Mouse (Mus musculus) liver, embryonic 12.5 days (tissue): ENCODE results near the gene Sptb. TPM values are rescaled to one million over a fixed set of nuclear protein-coding genes. Genes with fewer than 3 reads are reported as not detected.

ENCODE experiments used
- ATAC-seq: fragments of 200-750 bp; cut with Nextera tagmentation; 2 replicates; pipeline ENCODE4 v1.8.0; 2017; ENCODE audit warnings: moderate number of reproducible peaks, mild to moderate bottlenecking, moderate library complexity
- H3K27ac ChIP-seq: fragments of 300-500 bp; sonication (generic); 2 replicates; pipeline ENCODE4 v1.5.1; 2016; ENCODE audit warnings: mild to moderate bottlenecking
- H3K27me3 ChIP-seq: fragments of 300-500 bp; sonication (generic); replicated peaks from 2 replicates; pipeline ENCODE4 v1.6.1; 2016; ENCODE audit warnings: mild to moderate bottlenecking, moderate library complexity
- H3K36me3 ChIP-seq: fragments of 300-500 bp; sonication (generic); 2 replicates; pipeline ENCODE4 v1.6.1; 2016; ENCODE audit warnings: mild to moderate bottlenecking, moderate library complexity
- H3K4me1 ChIP-seq: fragments of 300-500 bp; sonication (generic); 2 replicates; pipeline ENCODE4 v1.6.1; 2016
- H3K4me2 ChIP-seq: fragments of 300-500 bp; sonication (generic); 2 replicates; pipeline ENCODE4 v1.6.1; 2016; ENCODE audit warnings: mild to moderate bottlenecking, moderate library complexity
- H3K4me3 ChIP-seq: fragments of 300-500 bp; sonication (generic); 2 replicates; pipeline ENCODE4 v1.5.1; 2016; ENCODE audit warnings: mild to moderate bottlenecking, moderate library complexity
- H3K9ac ChIP-seq: fragments of 300-500 bp; sonication (generic); 2 replicates; pipeline ENCODE4 v1.6.1; 2016; ENCODE audit warnings: mild to moderate bottlenecking, moderate library complexity
- H3K9me3 ChIP-seq: fragments of 300-500 bp; sonication (generic); replicated peaks from 2 replicates; pipeline ENCODE4 v1.6.1; 2016; ENCODE audit warnings: mild to moderate bottlenecking, moderate library complexity
- WGBS: fragments of 180-500 bp; shearing (Covaris S2); methylation state at CpG from one replicate; pipeline ENCODE4 v1.1.7; 2016; ENCODE audit not compliant: insufficient replicate concordance; 5-methylcytosine and 5-hydroxymethylcytosine counted together
- polyA plus RNA-seq: library from polyadenylated mRNA; unstranded; fragments of >200 nt; fragmentation: Nextera tagmentation; extraction: Ambion mirVana; gene quantifications from 2 replicates; pipeline ENCODE4 v1.2.1, GENCODE M21; 2016

Sptb gene
- polyA plus RNA-seq, 1 experiment from 2014 or later: 83.5 TPM

DNA sequence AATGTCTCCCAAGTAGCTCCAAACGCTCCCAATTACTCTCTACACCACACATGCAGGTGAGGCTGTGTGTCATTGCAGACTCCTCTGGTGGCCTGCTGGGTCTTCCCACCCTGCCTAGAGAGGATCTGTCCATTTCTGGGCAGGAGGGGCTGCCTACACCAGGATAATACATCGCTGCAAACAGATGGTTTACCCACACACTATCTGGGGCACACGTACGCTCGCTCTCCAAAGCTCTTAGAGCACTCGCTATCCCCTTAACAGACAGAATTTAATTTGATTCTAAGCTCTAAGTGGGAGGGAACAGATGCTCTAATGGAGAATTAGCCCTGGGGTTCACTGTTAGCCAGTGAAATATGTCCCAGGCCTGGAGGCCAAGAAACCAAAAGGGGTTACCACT lies 87.0 kb downstream of the Sptb start:
- Histone ChIP-seq H3K4me1 (no peaks in the 10 kb centered on the region), H3K9ac (no peak overlapping the region), H3K27me3 (no peaks in the 10 kb centered on the region), H3K4me2 (no peak overlapping the region), H3K4me3 (no peak overlapping the region), H3K27ac (no peak overlapping the region), H3K9me3 (no peaks in the 10 kb centered on the region), H3K36me3 (peaks cover 100% of the 10 kb centered on the region)
- no peak for ATAC-seq
- WGBS: 90% methylated on average over 6 of the region's 6 CpGs

DNA sequence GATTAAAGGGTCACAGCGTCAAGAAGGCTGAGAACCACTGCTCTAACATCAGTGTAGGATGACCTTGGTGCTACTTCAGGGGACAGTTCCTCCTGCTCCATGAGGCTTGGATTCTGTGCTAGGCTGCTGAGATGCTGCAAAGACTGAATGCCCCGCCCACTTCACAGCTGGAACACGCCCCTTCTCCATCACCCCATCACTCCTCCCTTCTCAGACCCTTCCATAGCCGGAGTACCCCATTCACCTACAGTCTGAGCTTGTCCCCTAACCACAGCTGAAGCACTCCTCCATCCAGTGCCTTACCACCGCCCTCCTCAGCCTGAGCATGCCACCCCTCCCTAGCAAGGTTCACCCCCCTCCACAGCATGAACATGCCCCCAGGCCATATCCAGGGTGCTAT lies 90.5 kb downstream of the Sptb start:
- ATAC-seq: no peak; the same call in 1 of the 2 replicates
- peaks cover 100% of the 10 kb centered on the region for H3K36me3 ChIP-seq
- H3K4me2 ChIP-seq: no peak overlapping the region

DNA sequence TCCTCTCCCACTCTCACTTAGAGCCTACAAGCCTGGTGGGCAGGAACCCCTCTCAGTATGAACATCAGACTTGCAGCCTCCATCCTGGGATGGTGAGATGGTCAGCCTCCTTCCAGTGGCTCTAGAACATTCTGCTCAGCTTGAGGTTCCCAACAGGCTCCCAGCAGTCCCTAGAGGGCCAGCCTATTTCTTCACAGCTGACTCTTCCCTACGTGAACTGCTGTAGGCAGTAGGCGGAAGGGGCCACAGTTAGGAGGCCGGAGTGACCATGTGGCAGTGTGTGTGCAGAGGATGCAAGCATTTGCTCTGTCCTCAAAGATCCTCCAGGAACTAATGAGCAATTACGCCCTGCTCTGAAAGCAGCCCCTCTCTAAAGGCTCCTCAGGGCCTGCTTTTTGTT lies 92.2 kb downstream of the Sptb start:
- H3K9ac ChIP-seq: no peak overlapping the region
- no peaks in the 10 kb centered on the region for H3K27me3 ChIP-seq
- no peak overlapping the region for H3K27ac ChIP-seq
- peaks cover 6% of the 10 kb centered on the region; the same call in 1 of the 2 replicates for H3K4me1 ChIP-seq
- peaks cover 100% of the 10 kb centered on the region for H3K36me3 ChIP-seq
- 88% methylated on average over 4 of the region's 4 CpGs for WGBS
- no peaks in the 10 kb centered on the region for H3K9me3 ChIP-seq
- no peak for ATAC-seq
- H3K4me2 ChIP-seq: no peak overlapping the region
- no peak overlapping the region for H3K4me3 ChIP-seq

More for the DNA sequence above, 90.5 kb downstream of the Sptb start:
- no peaks in the 10 kb centered on the region for H3K9me3 ChIP-seq
- no peaks in the 10 kb centered on the region for H3K27me3 ChIP-seq
- H3K9ac ChIP-seq: no peak overlapping the region
- H3K4me1 ChIP-seq: 0 out of 2 replicates have a peak, but pooled peaks cover 6% of the 10 kb centered on the region
- H3K4me3 ChIP-seq: no peak overlapping the region
- no peak overlapping the region for H3K27ac ChIP-seq
- 68% methylated on average over 5 of the region's 5 CpGs for WGBS

DNA sequence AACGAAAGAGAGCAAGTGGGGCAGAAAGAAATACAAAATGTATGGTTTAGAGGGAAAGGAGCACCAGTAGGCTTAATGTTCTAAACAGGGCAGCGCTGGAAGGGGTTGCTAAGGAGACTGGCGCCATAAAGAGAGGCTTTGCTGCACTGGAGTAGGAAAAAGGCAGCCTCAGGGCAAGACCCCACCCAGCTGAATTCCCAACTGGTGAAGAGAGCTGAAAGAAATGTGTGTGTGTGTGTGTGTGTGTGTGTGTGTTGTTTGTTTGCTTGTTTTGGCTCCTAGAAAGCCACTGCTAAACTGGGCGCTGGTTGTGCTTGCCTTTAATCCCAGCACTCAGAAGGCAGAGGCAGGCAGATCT lies 94.8 kb downstream of the Sptb start:
- peaks cover 100% of the 10 kb centered on the region for H3K36me3 ChIP-seq
- no peaks in the 10 kb centered on the region for H3K27me3 ChIP-seq
- ATAC-seq: no peak
- H3K9ac ChIP-seq: no peak overlapping the region
- no peaks in the 10 kb centered on the region for H3K9me3 ChIP-seq
- 90% methylated on average over 4 of the region's 4 CpGs for WGBS
- no peak overlapping the region for H3K4me2 ChIP-seq
- H3K4me3 ChIP-seq: no peak overlapping the region
- H3K27ac ChIP-seq: no peak overlapping the region
- H3K4me1 ChIP-seq: peaks cover 6% of the 10 kb centered on the region; the same call in 1 of the 2 replicates

DNA sequence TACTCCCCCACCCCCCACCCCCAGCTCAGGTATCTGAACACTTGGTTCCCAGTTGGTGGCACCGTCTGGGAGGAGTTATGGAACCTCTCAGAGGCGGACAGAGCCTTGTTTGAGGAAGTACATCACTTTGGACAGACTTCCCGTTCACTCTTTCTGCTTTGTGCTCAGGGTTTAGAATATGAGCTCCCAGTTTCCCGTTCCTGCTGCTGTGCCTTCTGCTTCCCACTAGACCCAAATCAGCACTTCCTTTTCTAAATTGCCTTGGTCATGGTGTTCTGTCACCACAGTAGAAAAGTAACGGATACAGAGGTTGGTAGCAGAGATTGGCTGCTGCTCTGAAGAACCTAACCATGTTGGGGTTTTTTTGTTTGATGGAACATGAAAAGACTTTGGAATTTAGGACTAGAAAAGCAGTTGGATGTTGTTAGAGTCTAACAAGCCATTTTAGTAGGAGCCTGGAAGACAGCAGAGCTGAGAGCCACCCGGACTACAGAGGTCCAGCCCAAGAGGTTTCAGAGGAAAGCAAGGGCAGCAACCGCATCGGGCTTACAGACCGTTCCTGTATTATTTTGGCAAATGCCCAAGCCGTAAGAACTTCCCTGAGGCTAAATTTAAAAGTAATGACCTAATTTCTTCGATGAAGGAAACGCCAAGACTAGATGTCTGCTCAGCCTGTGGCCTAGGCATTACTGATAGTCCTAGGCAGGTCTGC lies 95.3 kb downstream of the Sptb start:
- no peaks in the 10 kb centered on the region for H3K9me3 ChIP-seq
- H3K36me3 ChIP-seq: peaks cover 100% of the 10 kb centered on the region
- ATAC-seq: no peak
- WGBS: 69% methylated on average over 12 of the region's 12 CpGs
- H3K9ac ChIP-seq: no peak overlapping the region
- 0 out of 2 replicates have a peak overlapping the region, but pooled peaks have one; percentile 15 for H3K27ac ChIP-seq
- peaks cover 6% of the 10 kb centered on the region; the same call in 1 of the 2 replicates for H3K4me1 ChIP-seq
- no peak overlapping the region for H3K4me2 ChIP-seq
- H3K27me3 ChIP-seq: no peaks in the 10 kb centered on the region
- no peak overlapping the region for H3K4me3 ChIP-seq

DNA sequence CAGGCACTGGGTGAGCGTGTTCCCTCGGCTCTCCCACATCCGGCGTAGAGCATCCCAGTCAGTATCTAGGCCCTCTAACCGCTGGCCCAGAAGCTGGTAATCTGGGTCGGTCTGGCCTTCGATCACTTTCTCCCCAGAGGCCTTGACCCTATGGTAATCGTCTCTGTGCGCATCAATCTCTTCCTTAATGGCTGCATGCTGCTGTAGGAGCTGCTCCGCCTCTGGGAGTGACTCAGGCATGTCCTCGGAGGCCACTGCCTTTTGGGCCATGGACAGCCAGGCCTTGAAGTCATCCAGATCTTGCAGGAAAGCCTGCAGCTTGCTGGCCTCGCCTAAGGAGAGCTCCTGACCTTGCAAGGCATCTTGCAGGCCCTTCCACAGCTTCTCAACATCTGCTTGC lies 97.7 kb downstream of the Sptb start:
- ATAC-seq: no peak
- Histone ChIP-seq H3K27ac (no peak overlapping the region), H3K9ac (no peak overlapping the region), H3K9me3 (no peaks in the 10 kb centered on the region), H3K4me3 (no peak overlapping the region), H3K4me2 (no peak overlapping the region), H3K27me3 (no peaks in the 10 kb centered on the region), H3K4me1 (peaks cover 6% of the 10 kb centered on the region; the same call in 1 of the 2 replicates), H3K36me3 (peaks cover 100% of the 10 kb centered on the region)
- WGBS: 89% methylated on average over 12 of the region's 12 CpGs

DNA sequence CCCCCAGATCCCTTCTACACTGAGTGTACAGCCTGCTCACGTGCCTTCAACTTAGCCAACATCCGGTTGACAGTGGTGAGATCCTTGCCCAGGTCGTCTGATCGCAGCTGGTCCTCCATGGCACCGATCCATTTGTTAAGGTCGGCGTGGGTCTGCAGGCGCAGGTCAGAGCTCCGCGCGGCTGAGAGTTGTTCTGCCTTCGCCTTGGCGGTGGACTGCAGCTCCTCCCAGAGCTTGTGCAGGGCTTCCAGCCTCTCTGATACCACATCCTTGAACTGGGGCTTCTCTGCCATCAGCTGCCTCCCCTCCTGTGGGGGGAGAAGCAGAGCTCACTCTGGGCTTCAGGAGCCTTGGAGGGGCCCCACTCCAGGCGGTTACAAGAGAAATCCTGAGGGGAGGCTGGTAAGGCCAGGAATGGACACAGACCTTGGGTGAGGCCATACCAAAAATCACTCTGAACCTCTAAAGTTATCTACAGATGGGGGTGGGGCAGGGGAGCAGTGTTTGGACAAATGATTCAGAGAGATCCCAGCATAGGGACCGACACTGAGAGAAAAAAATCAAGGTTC lies 101.3 kb downstream of the Sptb start:
- Histone ChIP-seq H3K27ac (no peak overlapping the region), H3K27me3 (no peaks in the 10 kb centered on the region), H3K4me1 (no peaks in the 10 kb centered on the region), H3K4me3 (no peak overlapping the region), H3K4me2 (no peak overlapping the region), H3K9me3 (no peaks in the 10 kb centered on the region), H3K36me3 (peaks cover 100% of the 10 kb centered on the region), H3K9ac (no peak overlapping the region)
- WGBS: 78% methylated on average over 15 of the region's 15 CpGs
- ATAC-seq: no peak

DNA sequence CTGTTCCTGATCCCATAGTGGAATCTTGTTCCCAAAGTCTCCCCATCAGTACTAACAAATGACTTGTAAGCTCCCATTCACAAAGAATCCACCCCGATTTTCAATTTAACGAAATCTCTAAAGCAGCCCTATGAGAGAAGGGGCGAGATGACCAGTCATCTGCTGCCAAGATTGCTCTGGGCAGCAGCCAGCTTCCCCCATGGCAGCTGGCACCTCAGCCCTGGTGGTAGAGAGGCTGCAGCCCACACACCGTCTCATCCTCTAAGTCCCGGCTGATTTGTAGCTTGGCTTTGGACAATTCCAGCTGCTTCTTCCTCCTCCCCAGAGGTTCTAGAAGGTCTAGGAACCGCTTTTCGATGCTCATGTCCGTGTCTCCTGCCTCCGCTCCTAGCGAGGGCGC lies 102.1 kb downstream of the Sptb start:
- 83% methylated on average over 11 of the region's 11 CpGs for WGBS
- no peak for ATAC-seq
- H3K4me1 ChIP-seq: no peaks in the 10 kb centered on the region
- H3K36me3 ChIP-seq: peaks cover 100% of the 10 kb centered on the region
- no peak overlapping the region for H3K4me3 ChIP-seq
- no peak overlapping the region for H3K9ac ChIP-seq
- H3K27ac ChIP-seq: no peak overlapping the region
- no peaks in the 10 kb centered on the region for H3K9me3 ChIP-seq
- H3K27me3 ChIP-seq: no peaks in the 10 kb centered on the region
- no peak overlapping the region for H3K4me2 ChIP-seq

DNA sequence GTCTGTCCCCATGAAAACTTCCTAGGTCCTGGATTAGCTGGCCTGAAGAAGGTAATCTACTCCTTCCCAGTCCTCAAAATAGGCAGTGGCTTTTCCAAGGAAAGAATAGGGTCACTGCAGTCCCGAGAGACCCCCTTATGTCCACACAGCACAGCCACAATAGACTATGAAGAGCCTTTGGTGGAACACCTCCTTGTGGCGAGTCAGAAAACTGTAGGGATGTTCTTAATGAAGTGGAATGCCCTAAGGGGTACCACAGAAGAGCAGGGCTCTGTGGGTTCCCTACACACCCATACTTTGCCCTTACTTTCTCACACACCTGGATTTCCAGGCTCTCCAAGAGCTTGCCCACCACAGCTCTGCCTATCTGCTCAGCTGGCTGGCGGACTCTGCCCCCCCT lies 104.5 kb downstream of the Sptb start:
- no peaks in the 10 kb centered on the region for H3K9me3 ChIP-seq
- no peak overlapping the region for H3K4me3 ChIP-seq
- H3K4me1 ChIP-seq: no peaks in the 10 kb centered on the region
- H3K27me3 ChIP-seq: no peaks in the 10 kb centered on the region
- WGBS: 62% methylated on average over 3 of the region's 3 CpGs
- H3K9ac ChIP-seq: no peak overlapping the region
- H3K4me2 ChIP-seq: no peak overlapping the region
- peaks cover 100% of the 10 kb centered on the region for H3K36me3 ChIP-seq
- ATAC-seq: no peak; the same call in 1 of the 2 replicates
- no peak overlapping the region for H3K27ac ChIP-seq

DNA sequence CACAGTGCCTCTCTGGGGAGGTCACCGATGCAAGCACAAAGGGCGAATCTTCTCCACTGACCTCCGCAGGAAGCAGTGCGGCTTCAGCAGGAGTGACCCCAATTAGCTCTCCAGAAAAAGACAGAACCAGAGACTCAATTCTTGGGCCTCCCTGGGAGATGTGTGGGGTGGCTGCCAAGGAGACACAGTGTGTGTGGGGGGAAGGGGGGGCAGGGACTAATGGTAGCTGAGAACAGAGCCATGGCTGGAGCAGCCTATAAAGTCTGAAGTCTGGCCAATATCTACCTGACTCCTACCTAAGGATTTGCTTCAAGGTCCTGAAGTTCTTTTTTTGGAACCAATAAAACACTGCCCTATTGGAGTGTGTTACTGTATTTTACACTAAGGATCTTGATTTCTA lies 105.8 kb downstream of the Sptb start:
- no peaks in the 10 kb centered on the region for H3K9me3 ChIP-seq
- WGBS: 92% methylated on average over 4 of the region's 4 CpGs
- no peaks in the 10 kb centered on the region for H3K4me1 ChIP-seq
- H3K27me3 ChIP-seq: no peaks in the 10 kb centered on the region
- no peak overlapping the region for H3K4me3 ChIP-seq
- no peak overlapping the region for H3K9ac ChIP-seq
- peaks cover 100% of the 10 kb centered on the region for H3K36me3 ChIP-seq
- H3K27ac ChIP-seq: no peak overlapping the region
- no peak overlapping the region for H3K4me2 ChIP-seq
- ATAC-seq: no peak

DNA sequence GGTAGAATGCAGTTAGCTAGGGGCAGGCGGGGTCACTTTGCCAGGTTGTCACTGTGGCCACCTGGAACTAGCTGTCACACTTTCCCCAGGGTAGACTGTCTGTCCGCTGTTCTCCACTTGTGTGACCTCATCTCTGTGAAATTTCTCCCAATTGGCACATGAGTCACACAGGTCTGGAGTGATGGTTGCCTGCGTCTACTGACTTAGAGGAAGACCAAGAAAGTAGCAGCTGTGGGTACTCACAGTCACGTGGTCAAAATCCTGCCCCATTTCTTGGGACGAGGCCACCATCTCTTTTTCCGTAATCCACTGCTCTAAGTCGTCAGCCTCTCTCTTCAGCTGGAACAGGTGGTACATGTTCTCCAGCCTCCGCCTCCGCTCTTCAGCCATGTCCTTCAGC lies 106.6 kb downstream of the Sptb start:
- no peaks in the 10 kb centered on the region for H3K27me3 ChIP-seq
- H3K27ac ChIP-seq: no peak overlapping the region
- no peaks in the 10 kb centered on the region for H3K9me3 ChIP-seq
- H3K4me3 ChIP-seq: no peak overlapping the region
- H3K4me1 ChIP-seq: no peaks in the 10 kb centered on the region
- no peak for ATAC-seq
- 91% methylated on average over 9 of the region's 9 CpGs for WGBS
- H3K36me3 ChIP-seq: peaks cover 100% of the 10 kb centered on the region
- no peak overlapping the region for H3K9ac ChIP-seq
- H3K4me2 ChIP-seq: no peak overlapping the region

DNA sequence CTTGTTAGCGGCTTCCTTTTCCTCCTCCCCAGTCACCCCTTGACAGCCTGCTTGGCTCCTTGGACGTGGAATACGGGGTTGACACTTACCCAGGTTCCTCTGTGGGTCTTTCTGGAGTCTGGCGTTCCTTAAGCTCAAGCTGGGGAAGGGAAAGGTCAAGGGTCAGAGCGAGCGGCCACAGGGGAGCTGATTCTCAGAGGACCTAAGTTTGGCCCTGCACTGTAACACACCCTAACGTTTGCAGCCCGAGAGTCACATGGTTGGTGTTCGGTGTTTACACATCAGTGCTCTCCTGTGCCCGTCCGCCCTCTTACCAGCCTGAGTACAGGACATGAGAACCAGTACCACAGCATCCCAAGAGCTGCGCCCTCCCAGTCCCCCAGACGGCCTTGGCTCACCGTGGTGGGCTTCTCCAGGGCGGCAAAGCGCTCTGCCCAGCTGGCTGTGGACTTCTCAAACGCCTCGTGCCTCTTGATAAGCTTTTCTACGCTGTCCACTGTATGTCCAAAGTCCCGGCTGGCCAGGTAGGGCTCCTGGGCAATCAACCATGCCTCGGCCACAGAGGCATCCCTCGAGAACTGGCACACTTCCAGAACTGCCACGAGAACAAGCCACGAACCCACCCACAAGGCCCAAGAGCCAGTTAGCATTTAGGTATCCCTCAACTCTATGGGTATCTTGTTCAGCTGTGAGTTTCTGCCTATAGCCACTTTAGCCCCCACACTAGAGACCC lies 112.0 kb downstream of the Sptb start:
- ATAC-seq: no peak
- peaks cover 39% of the 10 kb centered on the region for H3K4me1 ChIP-seq
- H3K4me2 ChIP-seq: no peak overlapping the region
- H3K27ac ChIP-seq: no peak overlapping the region
- WGBS: 79% methylated on average over 24 of the region's 24 CpGs
- H3K4me3 ChIP-seq: no peak overlapping the region
- peaks cover 84% of the 10 kb centered on the region for H3K36me3 ChIP-seq
- H3K9me3 ChIP-seq: no peaks in the 10 kb centered on the region
- no peaks in the 10 kb centered on the region for H3K27me3 ChIP-seq
- H3K9ac ChIP-seq: no peak overlapping the region
